Mouse (Mus musculus) retina, postnatal 1 day (tissue): ENCODE measurements around the gene Gm10643.
A peak's percentile ranks its signal among the peaks of the same experiment; 100 is the strongest.

Experiments used
- DNase-seq: peaks from one replicate; pipeline ENCODE4 v3.0.0-alpha.2; 2012

Gene Gm10643

DNA sequence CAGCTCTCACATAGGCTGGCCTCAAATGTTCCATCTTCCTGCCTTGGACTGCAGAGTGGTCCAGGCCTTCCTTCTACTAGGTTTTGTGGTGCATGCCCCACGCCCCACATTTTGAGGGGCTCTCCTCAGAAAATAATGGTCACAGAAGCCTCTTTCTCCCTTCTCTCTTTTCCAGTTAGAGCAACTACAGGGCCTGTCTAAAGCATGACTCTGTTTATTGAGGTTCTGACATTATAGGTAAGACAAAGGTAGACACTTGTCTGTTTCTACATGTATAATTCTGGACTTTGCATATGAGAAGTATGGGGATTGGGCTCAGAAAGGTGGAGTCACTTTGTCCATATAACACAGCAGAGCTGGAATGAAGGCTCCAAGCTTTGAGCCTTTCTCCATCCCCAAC lies at the start of gene Gm10643:
TSS of gene Gm10643 (minus strand) at position 101 of the 400 bp plus-strand sequence.
- no peak for DNase-seq

DNA sequence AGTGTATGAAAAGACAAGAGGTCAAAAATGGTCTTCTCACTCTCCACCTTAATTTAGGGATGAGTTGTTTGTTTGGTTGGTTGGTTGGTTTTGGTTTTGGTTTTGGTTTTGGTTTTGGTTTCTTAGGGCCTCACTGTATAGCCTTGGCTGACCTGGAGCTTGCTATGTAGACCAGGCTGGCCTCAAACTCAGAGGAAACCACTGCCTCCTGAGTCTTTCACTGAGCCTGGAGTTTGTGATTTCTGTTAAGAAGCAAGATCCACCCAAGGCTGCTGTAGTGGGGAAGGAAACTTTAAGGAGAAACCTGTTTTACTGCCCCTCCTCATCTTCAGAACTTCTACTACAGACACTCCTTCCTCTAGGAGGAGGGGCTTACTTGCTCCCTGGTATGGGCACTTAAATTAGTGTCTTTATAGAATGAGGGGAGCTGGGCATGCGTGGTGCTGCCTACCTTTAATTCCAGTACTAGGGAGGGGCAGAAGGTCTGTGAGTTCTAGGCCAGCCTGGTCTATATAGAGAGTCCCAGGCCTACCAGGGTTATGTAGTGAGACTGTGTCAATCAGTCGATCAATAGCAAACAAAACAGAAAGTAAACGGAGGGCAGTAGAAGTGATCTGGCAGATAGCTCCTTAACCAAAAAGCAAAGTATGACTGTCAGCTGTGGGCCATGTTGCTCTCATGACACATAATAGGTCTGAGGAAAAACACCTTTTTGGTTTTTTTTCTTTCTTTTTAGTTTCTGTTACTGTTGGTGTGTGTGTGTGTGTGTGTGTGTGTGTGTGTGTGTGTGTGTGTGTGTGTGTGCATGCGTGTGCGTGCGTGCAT lies 41.5 kb upstream of the Gm10643 start:
- no peak for DNase-seq

DNA sequence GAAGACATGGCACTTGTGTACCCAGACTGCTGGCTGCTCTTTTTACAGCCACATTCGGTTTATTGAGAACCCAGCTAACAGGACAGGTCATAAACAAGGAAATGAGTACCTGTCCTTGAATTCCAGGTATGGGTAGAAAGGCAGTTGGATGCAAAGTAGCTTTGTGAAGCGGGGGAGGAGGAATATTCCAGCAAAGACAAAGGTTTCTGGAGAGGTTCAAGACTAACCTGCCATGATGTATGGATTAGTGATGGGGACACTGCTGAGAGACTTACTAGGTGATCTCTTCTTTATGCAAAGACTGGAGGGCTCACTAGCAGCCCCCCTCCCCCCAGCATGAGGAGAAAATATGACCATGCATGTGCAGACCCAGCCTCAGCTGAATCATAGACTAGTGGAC lies 40.7 kb upstream of the Gm10643 start:
- DNase-seq: no peak

DNA sequence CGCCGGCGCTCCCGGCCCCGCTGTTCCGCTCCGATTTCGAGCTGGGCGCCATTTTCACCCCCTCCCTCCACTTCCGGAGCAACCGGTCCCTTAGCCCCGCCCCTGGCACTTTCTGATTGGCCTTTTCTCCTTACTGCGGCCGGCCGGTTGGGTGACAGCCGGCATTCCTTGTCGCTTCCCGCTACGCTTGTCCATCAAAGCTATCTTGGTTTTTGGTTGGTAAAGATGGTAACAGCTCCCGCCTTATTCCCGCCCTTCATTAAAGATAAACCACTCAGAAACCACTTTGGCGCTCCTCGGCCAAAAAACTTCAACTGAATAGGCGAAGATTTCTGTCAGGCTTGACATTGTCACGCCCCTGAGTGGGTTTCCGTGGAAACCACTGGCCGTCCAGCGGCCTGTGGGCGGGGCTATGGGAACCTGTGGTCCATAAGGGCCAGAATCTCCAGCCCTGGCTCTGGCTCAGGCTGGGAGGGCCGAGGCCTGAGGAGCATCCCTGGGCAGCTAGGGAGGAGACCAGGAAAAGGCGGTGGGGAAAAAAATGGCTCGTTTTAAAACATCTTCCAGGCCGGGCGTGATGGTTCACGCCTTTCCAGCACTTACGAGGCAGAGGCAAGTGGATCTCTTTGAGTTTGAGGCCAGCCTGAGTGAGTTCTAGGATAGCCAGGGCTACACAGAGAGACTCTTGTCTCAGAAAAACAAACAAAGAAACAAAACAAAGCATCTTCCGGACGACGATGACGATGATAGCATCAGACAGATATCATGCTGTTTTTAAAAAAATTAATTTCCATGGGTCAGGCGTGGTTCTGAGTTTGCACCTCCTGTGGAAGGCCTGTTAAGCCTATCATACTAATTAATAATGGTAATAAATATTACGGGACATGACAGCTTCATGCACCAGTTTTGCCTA lies 40.0 kb upstream of the Gm10643 start, which contains the start of gene Dcaf15:
TSS of gene Dcaf15 (minus strand) at position 72 of the 913 bp plus-strand sequence.
- DNase-seq: peak; percentile 100

DNA sequence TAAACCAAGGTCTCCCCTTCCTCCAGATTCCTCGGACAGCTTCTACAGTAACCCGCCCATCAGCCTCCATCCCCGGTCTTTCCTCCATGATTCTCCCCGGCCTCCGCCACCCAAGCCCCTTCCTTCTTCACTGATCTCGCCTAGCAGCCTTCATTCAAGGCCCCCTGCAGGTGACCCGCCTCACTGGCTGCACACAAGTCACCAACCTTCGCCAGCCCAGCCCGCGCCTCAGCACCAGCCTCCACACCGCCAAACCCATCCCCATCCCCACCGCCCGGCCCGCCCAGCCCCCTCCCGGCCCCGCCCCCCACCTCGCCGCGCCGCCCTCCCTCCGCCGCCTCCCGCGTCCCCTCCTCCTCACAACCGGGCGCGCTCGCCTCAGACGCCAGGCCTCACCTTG lies 39.3 kb upstream of the Gm10643 start:
- peak; percentile 88 for DNase-seq

DNA sequence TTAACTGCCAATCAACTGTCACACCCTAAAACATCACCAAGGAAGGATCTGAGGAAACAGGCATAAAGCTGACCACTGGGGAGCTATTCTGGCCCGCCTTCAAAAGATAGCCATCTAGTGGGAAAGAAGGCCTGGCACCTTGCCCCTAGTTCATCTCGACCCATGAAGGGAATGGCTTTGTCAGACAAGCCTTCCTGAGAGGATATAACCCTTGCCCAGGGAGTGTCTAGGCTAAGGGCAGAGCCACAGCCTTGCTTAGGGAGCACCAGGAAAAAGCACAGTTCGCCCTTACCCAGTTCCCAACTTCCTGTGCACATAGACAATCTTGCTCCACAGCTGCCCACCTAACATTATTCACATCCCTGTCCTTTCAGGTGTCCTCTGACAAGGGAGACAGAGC lies 38.7 kb upstream of the Gm10643 start:
- DNase-seq: no peak

DNA sequence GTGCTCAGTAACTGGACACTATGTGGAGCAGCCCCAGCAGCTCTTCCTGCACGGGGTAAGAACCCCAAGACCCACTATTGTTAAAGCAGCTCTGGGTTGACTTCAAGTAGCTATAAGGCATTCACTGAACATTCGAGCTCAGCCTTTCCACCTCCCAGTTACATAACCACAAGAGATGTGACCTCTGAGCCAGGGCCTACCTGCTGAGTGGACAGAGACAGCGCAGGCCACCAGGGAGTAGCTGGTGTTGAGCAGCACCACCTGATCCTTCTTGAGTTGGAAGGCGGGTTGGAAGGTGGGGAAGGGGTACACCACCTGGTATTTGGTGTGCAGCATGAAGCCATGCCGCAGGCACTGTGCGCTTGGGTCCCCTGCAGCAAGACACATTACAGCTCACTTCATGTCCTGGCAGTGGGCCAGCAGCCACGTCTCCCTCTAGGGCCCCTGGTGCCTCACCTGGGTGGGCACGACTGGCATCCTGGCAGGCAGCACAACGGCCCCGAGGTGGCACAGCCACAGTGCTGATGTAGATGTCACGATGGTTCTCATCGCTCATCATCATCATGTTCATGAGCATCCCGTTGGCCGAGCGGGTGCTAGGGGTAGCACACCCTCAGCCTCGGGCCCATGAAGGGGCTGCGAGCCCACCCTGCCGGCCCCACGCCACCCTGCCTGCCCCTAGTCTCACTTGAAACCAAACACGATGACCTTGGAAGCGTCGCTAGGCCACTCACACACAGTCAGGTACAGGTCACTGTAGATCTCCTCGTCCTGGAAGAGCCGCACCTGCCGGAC lies 36.7 kb upstream of the Gm10643 start:
- no peak for DNase-seq

DNA sequence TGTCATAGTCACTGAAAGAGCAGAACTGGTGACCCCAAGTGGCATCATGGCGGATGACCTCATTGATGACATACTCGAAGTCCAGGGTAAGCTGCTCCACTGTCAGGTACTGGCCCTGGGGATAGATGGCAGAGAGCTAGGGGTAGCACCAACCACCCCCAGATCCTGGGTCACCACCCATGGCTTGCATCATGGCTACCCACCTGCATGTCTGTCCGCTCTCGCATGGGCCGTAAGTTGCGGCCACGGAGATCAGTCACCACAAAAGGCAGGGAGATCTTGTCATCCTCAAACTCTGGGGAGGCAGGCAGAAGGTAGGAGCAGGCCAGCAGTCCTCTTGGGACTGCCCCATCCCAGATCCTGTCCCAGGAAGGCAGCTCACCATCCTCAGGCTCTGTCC lies 33.4 kb upstream of the Gm10643 start:
- DNase-seq: no peak

DNA sequence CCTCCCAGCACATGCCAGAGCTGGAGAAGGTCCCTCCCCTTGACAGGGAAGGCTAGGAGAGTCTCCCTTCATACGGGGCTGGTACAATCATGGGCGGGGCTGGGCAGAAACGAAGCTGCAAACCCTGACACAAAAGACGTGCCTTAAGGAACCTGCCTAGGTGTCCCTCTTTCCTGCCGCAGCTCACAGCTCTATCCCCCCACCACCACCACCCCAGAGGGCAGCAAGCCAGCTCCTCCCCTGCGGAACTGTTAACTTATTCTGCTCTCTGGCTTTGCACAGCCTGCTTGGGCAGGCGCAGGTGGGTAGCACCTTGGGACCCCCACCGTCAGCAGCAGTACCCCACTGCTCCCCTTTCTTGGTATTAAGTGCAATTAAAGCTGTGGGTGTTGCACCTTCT lies 31.1 kb upstream of the Gm10643 start:
- no peak for DNase-seq

DNA sequence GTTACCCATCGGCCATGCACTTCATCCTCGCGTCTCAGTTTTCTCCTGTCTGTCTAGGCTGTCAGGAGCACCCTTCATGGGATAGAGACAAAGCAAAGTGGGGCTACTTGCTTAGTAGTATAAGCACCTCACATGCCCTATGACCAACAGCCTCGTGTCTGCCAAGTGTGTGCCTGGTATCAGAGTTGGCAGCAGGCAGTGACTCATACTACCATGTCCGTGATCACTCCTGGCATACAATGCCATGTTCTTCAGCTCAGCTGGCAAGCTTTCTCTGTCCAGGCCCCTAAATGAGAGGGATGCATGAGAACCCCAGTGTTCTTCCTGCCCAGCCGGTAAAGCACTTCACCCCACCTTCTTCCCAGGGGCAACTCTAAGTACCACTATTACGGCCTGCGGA lies 25.6 kb upstream of the Gm10643 start:
- no peak for DNase-seq

DNA sequence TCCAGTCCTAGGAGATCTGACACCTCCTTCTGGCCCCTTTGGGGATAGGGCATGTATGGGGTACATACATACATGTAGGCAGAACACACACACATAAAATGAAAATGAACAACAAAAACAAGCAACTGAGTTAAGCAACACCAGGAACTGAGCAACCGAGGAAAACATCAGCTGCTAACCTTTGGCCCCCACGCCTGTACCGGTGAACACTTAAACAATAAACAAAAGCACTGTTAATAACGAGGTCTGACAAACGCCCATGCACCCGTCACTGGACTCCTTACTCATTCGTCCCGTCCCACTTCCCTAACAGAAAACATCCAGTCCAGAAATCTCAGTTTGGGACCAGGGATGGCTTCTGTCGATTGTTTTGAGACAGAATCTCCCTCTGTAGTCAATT lies 24.3 kb upstream of the Gm10643 start:
- no peak for DNase-seq

DNA sequence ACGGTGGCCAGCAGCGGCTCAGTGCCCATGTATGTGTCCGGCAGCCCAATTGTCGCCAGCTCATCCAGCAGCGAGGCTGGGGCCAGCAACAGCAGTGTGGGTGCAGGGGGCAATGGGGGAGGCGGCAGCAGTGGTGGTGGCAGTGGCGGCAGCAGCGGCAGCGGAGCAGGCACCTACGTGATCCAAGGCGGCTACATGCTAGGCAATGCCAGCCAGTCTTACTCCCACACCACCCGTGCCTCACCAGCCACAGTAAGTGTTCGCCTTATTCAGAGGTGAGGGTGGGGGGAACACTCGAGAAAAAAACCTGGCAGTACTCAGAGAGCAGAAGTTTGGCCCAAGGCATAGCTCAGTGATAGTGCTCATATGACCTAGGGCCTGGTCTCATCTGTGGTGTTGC lies 22.9 kb upstream of the Gm10643 start:
- DNase-seq: no peak

DNA sequence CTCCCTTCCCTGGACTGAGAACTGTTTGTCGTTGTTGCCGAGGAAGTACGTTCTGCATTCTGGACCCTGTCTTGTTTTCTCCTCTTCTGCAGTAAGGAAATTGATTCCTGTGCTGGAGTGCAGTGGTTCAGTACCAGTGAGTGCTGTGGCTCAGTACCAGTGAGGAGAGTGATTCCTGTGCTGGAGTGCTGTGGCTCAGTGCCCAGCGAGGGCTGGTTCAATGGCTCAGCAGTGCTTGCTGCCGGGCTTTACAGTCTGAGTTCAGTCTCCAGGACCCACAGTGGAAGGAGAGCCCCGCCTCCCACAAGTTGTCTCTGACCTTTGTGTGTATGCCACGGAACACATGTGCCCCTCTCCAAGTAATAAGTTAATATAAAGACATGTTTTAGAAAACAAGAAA lies 22.2 kb upstream of the Gm10643 start:
- no peak for DNase-seq

DNA sequence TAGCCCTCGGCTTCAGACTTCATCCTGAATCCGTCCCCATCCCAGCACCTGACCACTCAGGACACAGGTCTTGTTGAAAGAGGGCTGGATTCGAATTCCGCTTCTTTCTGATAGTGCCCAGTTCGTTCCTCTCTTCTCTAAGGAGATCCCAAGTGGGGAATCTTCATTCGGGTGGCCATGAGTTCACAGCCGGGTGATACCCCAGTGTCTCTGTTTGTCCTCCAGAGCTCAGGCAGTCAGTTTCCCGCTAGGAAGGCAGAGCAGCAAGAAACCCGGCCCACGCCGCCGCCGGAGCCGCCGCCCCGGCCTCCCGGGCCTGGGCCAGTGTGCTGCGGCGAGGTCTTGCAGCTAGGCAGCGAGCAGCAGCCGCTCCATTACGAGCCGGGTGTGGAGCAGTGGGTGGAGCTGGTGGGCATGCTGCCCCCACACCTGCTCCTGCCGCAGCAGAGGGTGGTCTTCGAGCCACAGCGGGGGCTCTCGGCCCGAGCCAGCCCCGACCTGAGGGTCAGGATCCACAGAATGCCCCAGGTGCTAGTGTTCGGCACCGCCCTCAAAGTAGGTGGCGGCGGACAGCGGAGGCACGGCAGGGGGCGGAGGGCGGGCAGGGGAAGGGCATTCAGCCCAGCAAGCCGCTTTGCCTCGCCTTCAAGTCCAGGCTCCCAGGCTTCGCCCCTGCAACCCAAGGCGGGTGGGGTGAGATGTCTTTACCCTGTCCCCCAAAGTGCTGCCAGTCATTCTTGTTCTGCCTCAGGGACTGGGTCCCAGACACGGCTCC lies 19.6 kb upstream of the Gm10643 start:
- peak; percentile 29 for DNase-seq

DNA sequence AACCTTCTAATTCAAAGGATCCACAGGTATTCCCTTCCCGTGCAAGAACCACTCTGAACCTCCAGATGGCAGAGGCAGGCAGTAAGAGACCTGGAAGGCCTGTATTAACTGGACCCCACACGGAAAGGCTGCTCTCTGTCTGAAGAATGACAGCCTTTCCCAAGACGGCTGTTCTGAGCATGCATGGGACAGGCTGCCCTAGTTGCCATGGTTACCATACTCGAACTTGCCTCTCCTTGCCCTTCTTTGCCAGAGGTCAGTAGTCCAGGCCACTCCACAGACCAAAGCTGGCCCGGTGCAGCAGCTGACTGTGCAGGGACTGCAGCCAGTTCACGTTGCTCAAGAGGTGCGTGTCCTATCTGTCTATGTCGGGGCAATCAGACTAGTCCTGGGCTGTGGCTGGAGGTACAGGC lies 18.9 kb upstream of the Gm10643 start:
- peak; percentile 60 for DNase-seq

DNA sequence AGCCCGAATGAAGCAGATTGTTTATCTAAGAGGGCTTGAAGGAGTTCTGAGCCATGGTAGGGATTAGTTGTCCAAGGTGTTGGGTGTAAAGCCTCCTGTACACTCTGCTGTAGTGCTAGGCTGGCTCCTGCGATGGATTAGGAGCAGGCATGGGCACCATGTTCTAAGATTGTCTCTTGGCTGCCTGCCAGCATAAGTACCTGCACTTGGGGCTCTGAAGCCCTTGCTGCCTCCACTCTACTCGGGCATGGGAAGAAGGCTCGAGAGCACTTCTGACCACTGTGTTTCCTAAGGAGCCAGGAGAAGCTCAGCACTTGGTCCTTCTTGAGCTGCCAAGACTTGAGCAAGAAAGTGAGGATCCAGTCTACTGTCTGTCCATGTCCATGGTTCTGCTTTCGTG lies 14.3 kb upstream of the Gm10643 start:
- peak; percentile 27 for DNase-seq

DNA sequence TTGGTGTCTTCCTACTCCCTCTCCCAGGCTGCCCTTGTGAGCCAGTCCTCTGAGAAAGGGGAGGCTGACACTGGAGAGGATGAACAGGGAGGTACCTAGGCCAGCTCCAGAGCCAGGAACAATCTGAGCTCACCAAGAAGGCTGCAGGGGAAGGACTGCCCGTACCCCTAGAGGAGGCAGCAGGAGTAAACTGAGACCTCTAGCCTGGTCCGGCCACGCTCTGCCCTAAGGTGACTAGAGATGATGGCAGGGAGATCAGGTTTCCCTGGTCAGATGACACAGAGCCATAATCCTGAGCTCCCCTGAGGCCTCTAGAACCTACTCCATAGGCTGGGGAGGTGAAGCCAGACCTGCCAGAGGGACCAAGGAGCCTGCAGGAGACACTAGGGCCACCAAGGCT lies 11.9 kb upstream of the Gm10643 start:
- no peak for DNase-seq

DNA sequence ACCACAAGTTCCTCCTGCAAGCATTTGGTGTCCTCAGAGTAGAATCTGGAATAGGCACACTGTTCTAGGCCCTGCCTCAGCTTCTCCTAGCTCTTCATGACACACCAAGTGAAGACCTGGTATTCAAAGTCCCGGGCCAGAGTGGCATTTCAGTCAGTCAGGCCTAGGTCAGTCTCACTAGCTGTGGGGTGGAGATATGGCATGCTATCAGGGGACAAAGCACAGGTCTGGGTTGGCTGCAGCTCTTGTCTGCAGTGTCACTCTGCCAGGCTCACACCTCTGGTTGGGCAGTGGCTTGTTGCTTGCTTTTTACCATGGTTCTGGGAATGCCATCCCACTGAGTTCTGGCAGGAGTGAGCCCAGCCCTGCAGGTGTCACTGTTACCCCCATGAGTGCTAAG lies 11.5 kb upstream of the Gm10643 start:
- DNase-seq: no peak

DNA sequence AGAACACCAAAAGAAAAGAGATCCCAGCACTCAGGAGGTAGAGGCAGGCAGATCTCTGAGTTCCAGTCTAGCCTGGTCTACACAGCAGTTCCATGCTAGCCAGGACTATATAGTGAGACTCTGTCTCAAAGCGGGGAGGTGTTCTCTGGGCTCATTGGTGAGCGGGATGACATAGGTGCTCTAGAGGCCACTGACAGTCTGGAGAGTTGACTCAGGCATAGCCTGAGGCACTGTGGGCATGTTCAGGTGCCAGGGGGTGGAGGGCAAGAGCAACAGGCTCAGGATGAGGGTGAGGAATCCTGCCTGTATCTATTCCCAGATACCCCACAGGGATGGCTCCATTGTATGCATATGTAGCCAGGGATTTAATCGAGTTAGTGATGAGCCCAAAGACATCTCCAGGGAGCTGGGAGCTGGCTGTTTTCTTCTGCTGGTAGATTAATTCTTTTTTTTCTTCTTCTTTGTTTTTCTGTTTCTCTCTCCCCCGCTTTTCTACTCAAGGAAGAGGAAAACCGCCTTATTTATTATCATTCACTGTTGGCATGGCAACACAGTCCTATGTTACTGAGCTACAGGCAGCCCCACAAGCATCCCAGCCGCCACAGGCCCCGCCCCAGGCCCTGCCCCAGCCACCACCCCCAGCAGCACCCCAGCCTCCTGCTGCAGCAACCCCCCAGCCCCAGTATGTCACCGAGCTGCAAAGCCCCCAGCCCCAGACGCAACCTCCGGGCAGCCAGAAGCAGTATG lies 8.5 kb upstream of the Gm10643 start:
- no peak for DNase-seq

DNA sequence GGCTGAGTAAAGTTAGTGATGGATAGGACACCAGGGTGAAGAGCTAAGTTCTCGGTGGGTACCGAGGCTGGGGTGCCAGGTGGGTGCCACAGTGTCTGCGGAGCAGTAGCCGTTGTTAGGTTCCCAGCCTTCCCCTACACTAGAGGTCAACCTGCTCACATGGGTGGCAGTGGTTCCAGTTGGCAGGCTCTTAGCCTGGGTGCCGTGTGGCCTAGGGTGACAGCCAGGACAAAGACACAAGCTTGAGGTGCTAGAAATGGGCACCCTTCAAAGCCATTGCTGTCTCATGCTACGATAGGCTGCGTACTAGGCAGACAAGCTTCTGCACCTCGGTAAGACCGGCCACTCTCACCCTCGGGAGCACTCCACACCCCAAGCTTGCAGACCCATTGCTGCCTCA lies 7.4 kb upstream of the Gm10643 start:
- DNase-seq: no peak

DNA sequence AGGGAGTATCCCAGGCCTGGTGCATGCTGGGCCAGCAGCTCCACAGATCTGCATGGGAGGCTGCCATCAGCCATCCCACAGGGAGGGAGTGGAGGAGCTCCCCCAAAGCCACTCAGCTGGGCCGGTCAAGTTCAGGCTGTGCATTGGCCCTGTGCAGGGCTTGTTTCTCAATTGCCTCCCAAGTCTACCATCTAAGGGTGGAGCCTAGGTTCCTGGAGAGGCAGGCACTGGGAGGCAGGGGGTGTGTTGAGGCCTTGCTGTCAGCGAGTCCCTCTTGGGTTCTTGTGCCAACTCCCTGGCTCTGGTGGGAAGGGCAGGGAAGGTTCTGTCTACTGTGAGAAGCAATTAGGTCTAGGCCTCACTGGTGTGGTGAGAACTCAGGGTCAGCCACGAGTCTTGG lies 7.0 kb upstream of the Gm10643 start:
- DNase-seq: no peak

DNA sequence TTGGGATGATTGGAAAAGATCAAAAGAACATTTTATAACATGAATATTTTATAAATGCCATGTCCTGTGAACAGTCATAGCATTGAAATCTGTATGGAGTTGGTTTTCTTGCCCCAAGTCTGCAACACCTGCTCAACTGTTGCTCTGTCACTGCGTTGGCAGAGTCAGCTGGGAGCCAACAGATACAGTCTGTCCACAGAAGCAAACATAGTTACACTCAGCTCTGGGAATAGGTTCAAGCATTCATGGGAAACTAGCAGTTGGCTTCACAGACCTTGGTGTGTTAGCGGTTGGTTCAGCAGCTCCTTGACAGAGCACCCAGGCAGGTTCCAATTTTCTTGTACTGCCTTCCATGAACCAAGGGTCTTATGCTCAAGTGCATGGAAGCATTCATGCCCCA lies 5.7 kb upstream of the Gm10643 start:
- DNase-seq: no peak
